Mouse (Mus musculus): ENCODE data around the gene Crybg3.

GRCm38 (mm10) chr16:59615675-59616074 is 14.9 kb upstream of the Crybg3 start:
- TF ChIP-seq CTCF (IDR thresholded peaks at IDR 0.05; ENCODE audit: low read depth) = no peak
- TF ChIP-seq EP300 (optimal IDR thresholded peaks at IDR 0.05) = no peak
